Mouse (Mus musculus): ENCODE results near the gene Skint2. TPM values are rescaled to one million over a fixed set of nuclear protein-coding genes. Genes with fewer than 3 reads are reported as not detected.

The Skint2 gene
- polyA plus RNA-seq (2012; rRNA removed), result not detected in 2 replicates

- TF ChIP-seq CTCF (IDR thresholded peaks at IDR 0.05; ENCODE audit: borderline replicate concordance, extremely low read depth, insufficient read depth, insufficient read length) (no peak), POLR2A (IDR thresholded peaks at IDR 0.05; ENCODE audit: borderline replicate concordance, extremely low read depth, insufficient read depth, insufficient read length, poor library complexity, severe bottlenecking) (no peak)
- DNase-seq (ENCODE audit: low read depth), result no peak
Measured at GRCm38 (mm10) chr4:112556894-112557293, at the start of gene Skint2. Gene Skint2, plus strand, starts transcription at chr4:112557194.

Other genes starting within 250 kb of the Skint2 start
- gene Skint9, start 123.2 kb upstream of the Skint2 start, polyA plus RNA-seq (2012; rRNA removed), result not detected in 2 replicates
- not detected in 2 replicates for gene Skint10, start 217.7 kb downstream of the Skint2 start, polyA plus RNA-seq (2012; rRNA removed)

All from brain, embryonic 14.5 days (tissue).